Mouse (Mus musculus): ENCODE data around the gene Pbx2. TPM values are rescaled to one million over a fixed set of nuclear protein-coding genes. Genes with fewer than 3 reads are reported as not detected.

Gene Pbx2
- polyA plus RNA-seq, 1 experiment from 2014 or later = 17.5 TPM

- H3K4me3 ChIP-seq = peak overlapping the region; percentile 96
- peaks cover 95% of the 10 kb centered on the region for H3K4me1 ChIP-seq
- peaks cover 32% of the 10 kb centered on the region for H3K36me3 ChIP-seq
- no peaks in the 10 kb centered on the region for H3K27me3 ChIP-seq (ENCODE audit: low read depth, poor library complexity, severe bottlenecking)
- peak overlapping the region; percentile 100 for H3K27ac ChIP-seq (replicated peaks)
- H3K9me3 ChIP-seq (replicated peaks) = no peaks in the 10 kb centered on the region
- DNase-seq (ENCODE audit: low spot score) = peak; percentile 46
- 58% methylated on average over 32 of the region's 34 CpGs for WGBS
These were observed 2.9 kb downstream of the Pbx2 start for GRCm38 (mm10) chr17:34593752-34594525.

- no peaks in the 10 kb centered on the region for H3K9me3 ChIP-seq (replicated peaks)
- no peak overlapping the region for H3K27ac ChIP-seq (replicated peaks)
- no peaks in the 10 kb centered on the region for H3K27me3 ChIP-seq (ENCODE audit: low read depth, poor library complexity, severe bottlenecking)
- H3K36me3 ChIP-seq = peaks cover 47% of the 10 kb centered on the region
- no peak overlapping the region for H3K4me3 ChIP-seq
- no peak for DNase-seq (ENCODE audit: low spot score)
- WGBS = 86% methylated on average over 8 of the region's 8 CpGs
- peaks cover 78% of the 10 kb centered on the region for H3K4me1 ChIP-seq
These were observed 5.0 kb downstream of the Pbx2 start for GRCm38 (mm10) chr17:34596098-34596497.

GRCm38 (mm10) chr17:34597566-34598095 lies 6.6 kb downstream of the Pbx2 start, which contains the start of gene Ager:
Gene Ager (plus strand): TSS chr17:34597862.
- Histone ChIP-seq H3K27me3 (ENCODE audit: low read depth, poor library complexity, severe bottlenecking) (no peaks in the 10 kb centered on the region), H3K36me3 (peaks cover 58% of the 10 kb centered on the region), H3K4me3 (peak within 1 kb of the TSS; percentile 24), H3K4me1 (peaks cover 76% of the 10 kb centered on the region), H3K27ac (replicated peaks) (peak within 1 kb of the TSS; percentile 63), H3K9me3 (replicated peaks) (no peaks in the 10 kb centered on the region)
- WGBS = 26% methylated on average over 6 of the region's 6 CpGs
- no peak for DNase-seq (ENCODE audit: low spot score)

DNA sequence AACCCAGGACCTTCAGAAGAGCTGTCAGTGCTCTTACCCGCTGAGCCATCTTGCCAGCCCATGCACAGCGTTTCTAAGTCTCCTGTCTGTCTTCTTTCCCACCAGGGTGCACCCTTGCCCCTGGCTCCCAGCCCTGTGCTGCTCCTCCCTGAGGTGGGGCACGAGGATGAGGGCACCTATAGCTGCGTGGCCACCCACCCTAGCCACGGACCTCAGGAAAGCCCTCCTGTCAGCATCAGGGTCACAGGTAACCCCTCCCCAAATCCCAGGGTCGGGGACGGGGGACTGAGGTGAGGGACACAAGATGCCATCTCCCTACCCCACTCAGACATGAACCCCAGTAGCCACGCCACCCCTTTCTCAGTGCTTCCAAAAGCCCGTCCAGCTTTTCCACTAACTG lies 8.8 kb downstream of the Pbx2 start:
- Histone ChIP-seq H3K9me3 (replicated peaks) (no peaks in the 10 kb centered on the region), H3K4me3 (peak overlapping the region; percentile 26; the same call in 1 of the 2 replicates), H3K36me3 (peaks cover 44% of the 10 kb centered on the region), H3K27ac (replicated peaks) (0 out of 2 replicates have a peak overlapping the region, but pooled peaks have one; percentile 23), H3K4me1 (peaks cover 65% of the 10 kb centered on the region), H3K27me3 (ENCODE audit: low read depth, poor library complexity, severe bottlenecking) (no peaks in the 10 kb centered on the region)
- DNase-seq (ENCODE audit: low spot score) = no peak
- WGBS = 78% methylated on average over 9 of the region's 9 CpGs

GRCm38 (mm10) chr17:34601796-34602195 lies 10.7 kb downstream of the Pbx2 start:
- H3K4me1 ChIP-seq = peaks cover 64% of the 10 kb centered on the region
- no peaks in the 10 kb centered on the region for H3K9me3 ChIP-seq (replicated peaks)

GRCm38 (mm10) chr17:34603375-34604060 lies 12.5 kb downstream of the Pbx2 start, which contains the start of gene Rnf5:
Gene Rnf5 (minus strand): TSS chr17:34603690.
- Histone ChIP-seq H3K27me3 (ENCODE audit: low read depth, poor library complexity, severe bottlenecking) (no peaks in the 10 kb centered on the region), H3K9me3 (replicated peaks) (no peaks in the 10 kb centered on the region), H3K4me3 (peak within 1 kb of the TSS; percentile 98), H3K4me1 (peaks cover 62% of the 10 kb centered on the region), H3K36me3 (peaks cover 37% of the 10 kb centered on the region), H3K27ac (replicated peaks) (peak within 1 kb of the TSS; percentile 94)
- under 1% methylated on average over 30 of the region's 30 CpGs for WGBS
- DNase-seq (ENCODE audit: low spot score) = no peak

More at GRCm38 (mm10) chr17:34601796-34602195, 10.7 kb downstream of the Pbx2 start:
- no peak for DNase-seq (ENCODE audit: low spot score)
- Histone ChIP-seq H3K27ac (replicated peaks) (0 out of 2 replicates have a peak overlapping the region, but pooled peaks have one; percentile 1), H3K36me3 (peaks cover 26% of the 10 kb centered on the region), H3K27me3 (ENCODE audit: low read depth, poor library complexity, severe bottlenecking) (no peaks in the 10 kb centered on the region), H3K4me3 (peak overlapping the region; percentile 98)
- whole genome bisulfite sequencing = 91% methylated on average over 12 of the region's 12 CpGs

DNA sequence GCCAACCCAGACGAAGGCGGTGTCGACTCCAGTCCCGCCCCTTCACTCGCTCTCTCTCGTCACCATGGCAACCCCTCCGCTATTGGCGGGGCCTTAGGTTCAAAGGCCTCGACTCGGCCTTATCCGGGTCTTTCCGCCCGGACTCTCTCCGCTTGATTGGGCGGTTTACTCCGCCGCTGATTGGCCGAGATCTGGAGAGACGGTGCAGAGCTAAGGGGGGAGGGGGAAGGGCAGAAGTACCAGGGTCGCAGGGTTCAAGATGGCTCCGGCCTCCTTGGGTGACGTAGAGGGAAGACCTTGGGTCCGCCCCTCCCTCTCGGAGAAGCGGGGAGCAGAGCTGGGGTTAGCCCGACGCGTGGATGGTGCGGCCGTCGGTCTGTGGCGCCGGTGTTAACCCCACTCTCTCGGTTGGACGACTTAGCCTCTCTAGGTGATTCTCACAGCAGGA lies 13.0 kb downstream of the Pbx2 start, which contains the start of gene Agpat1:
TSS of gene Agpat1 (plus strand) at position 202 of the 448 bp plus-strand sequence.
- WGBS = under 1% methylated on average over 35 of the region's 35 CpGs
- DNase-seq (ENCODE audit: low spot score) = peak; percentile 100
- Histone ChIP-seq H3K4me3 (peak within 1 kb of the TSS; percentile 98), H3K27ac (replicated peaks) (peak within 1 kb of the TSS; percentile 94), H3K9me3 (replicated peaks) (no peaks in the 10 kb centered on the region), H3K36me3 (peaks cover 41% of the 10 kb centered on the region), H3K4me1 (peaks cover 60% of the 10 kb centered on the region), H3K27me3 (ENCODE audit: low read depth, poor library complexity, severe bottlenecking) (no peaks in the 10 kb centered on the region)

- Histone ChIP-seq H3K36me3 (peaks cover 40% of the 10 kb centered on the region), H3K9me3 (replicated peaks) (no peaks in the 10 kb centered on the region), H3K27ac (replicated peaks) (peak overlapping the region; percentile 94), H3K27me3 (ENCODE audit: low read depth, poor library complexity, severe bottlenecking) (no peaks in the 10 kb centered on the region), H3K4me3 (peak overlapping the region; percentile 98), H3K4me1 (peaks cover 57% of the 10 kb centered on the region)
- 21% methylated on average over 24 of the region's 24 CpGs for WGBS
- no peak for DNase-seq (ENCODE audit: low spot score)
These were observed 13.6 kb downstream of the Pbx2 start for GRCm38 (mm10) chr17:34604511-34605237.

- DNase-seq (ENCODE audit: low spot score) = peak; percentile 94
- WGBS = under 1% methylated on average over 27 of the region's 30 CpGs
- Histone ChIP-seq H3K4me3 (peak overlapping the region; percentile 98), H3K4me1 (peaks cover 57% of the 10 kb centered on the region), H3K9me3 (replicated peaks) (no peaks in the 10 kb centered on the region), H3K27me3 (ENCODE audit: low read depth, poor library complexity, severe bottlenecking) (no peaks in the 10 kb centered on the region), H3K36me3 (peaks cover 39% of the 10 kb centered on the region), H3K27ac (replicated peaks) (peak overlapping the region; percentile 94)
These were observed 14.5 kb downstream of the Pbx2 start for GRCm38 (mm10) chr17:34605609-34606008.

- Histone ChIP-seq H3K4me1 (peaks cover 57% of the 10 kb centered on the region), H3K27me3 (ENCODE audit: low read depth, poor library complexity, severe bottlenecking) (no peaks in the 10 kb centered on the region), H3K27ac (replicated peaks) (peak overlapping the region; percentile 94), H3K4me3 (peak overlapping the region; percentile 98), H3K9me3 (replicated peaks) (no peaks in the 10 kb centered on the region), H3K36me3 (peaks cover 39% of the 10 kb centered on the region)
- WGBS = 21% methylated on average over 32 of the region's 32 CpGs
- no peak for DNase-seq (ENCODE audit: low spot score)
These were observed 15.3 kb downstream of the Pbx2 start for GRCm38 (mm10) chr17:34606186-34607039.

- Histone ChIP-seq H3K27ac (replicated peaks) (no peak overlapping the region), H3K4me1 (peaks cover 42% of the 10 kb centered on the region), H3K36me3 (peaks cover 47% of the 10 kb centered on the region), H3K9me3 (replicated peaks) (no peaks in the 10 kb centered on the region), H3K4me3 (0 out of 2 replicates have a peak overlapping the region, but pooled peaks have one; percentile 98), H3K27me3 (ENCODE audit: low read depth, poor library complexity, severe bottlenecking) (no peaks in the 10 kb centered on the region)
- 94% methylated on average over 7 of the region's 7 CpGs for WGBS
- no peak for DNase-seq (ENCODE audit: low spot score)
These were observed 16.9 kb downstream of the Pbx2 start for GRCm38 (mm10) chr17:34607997-34608396.

All from midbrain, embryonic 10.5 days (tissue).